Mouse (Mus musculus) E14TG2a.4 (cell line): ENCODE measurements around the gene Shc1.

Experiments used
- CTCF ChIP-seq: conservative IDR thresholded peaks from 2 replicates; pipeline ENCODE4 v1.5.1; 2014; ENCODE audit warnings: low read length
- POU5F1 ChIP-seq: IDR thresholded peaks from 2 replicates; pipeline ENCODE4 v1.6.1; 2014; ENCODE audit warnings: low read length, borderline replicate concordance

DNA sequence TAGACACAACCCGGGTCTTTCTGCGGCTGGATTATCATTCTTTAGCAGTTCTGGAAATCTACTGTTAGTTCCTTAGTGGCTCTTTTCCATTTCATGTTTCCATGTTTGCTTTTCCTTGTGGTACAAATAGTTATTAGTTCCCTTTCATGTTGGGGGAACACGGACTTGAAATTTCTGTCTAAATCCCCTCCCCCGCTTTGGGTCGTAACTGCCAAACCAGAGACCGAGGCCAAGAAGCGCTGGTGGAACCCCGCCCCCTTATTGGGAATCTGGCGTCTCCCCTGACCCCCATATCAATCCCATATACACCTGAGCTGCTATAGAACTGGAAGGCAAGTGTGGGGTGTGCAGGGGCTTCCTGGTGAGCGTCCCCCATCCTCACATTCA, 22.8 kb upstream of the Shc1 start:
- TF ChIP-seq CTCF, result no peak
- no peak for TF ChIP-seq POU5F1
